Mouse (Mus musculus) left cerebral cortex, postnatal 10 days (tissue): ENCODE data around the gene Lamc1. TPM values are rescaled to one million over a fixed set of nuclear protein-coding genes. Genes with fewer than 3 reads are reported as not detected.

Experiments used
- DNase-seq, 2 experiments: peaks; one replicate each; pipeline ENCODE4 v3.0.0; 2021 to 2022; ENCODE audit warnings: low spot score in 2 of 2, mixed read lengths in 1 of 2; ENCODE audit errors: extremely low spot score in 1 of 2
- intact Hi-C: fragments of 180-260 bp; cut with DNase I; formaldehyde crosslinking; loops from one replicate; pipeline ENCODE4 v1.15.1; 2025
- total RNA-seq, 2 experiments: library from RNA; stranded (reverse); gene quantifications; 2 replicates each; pipeline ENCODE4 v1.2.3; 2021

Gene Lamc1
- total RNA-seq, 2 experiments from 2014 or later: 42.6 to 44.3 TPM

DNA sequence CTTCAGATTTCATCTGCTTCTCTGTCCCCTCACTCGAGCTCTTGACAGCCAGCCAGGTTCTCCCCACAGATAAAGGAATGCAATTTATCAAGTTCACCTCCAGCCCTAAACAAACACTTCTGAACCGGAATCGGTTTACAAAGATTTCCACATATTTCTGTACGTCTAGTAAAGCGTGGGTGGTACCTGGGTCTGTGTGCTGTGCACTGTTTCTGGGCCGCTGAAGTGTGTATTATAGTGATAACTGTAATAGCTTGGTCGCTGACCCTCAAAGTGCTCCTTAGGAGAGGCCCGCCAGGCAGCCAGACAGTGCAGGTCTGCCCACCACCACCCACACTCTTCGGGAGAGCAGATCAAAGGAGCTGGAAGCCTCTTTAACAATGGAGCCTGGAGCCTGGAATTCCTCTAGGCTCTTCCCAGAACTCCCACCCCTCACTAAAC lies 160.3 kb downstream of the Lamc1 start:
- no peak for DNase-seq
- intact Hi-C loops: no loop called here

DNA sequence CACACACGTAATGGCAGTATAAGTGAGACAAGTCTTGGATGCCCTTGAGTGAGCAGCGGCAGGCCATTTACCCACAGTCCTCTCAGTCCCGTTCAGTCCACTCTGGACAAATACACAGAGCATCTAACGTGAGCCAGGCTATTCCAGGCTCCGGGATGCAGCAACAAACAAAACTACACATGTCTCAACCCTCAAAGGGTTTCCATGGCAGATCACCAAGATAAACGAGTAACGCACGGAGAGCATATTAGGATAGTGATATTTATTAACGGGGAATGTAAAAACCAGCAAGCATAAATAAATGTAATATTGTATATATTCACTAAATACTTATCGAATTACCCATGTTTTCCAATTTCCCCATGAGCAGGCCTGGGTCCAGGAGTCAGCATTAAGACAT lies 161.6 kb downstream of the Lamc1 start:
- intact Hi-C loops: no loop called here
- no peak for DNase-seq

Other genes starting within 250 kb of the Lamc1 start
- gene Lamc2, start 146.3 kb downstream of the Lamc1 start, total RNA-seq: 1 to 10 TPM; 4.5 to 5.4 TPM
- 1 to 10 TPM; 2.7 to 3.2 TPM for gene Shcbp1l, start 92.4 kb upstream of the Lamc1 start, total RNA-seq
- gene Dhx9, start 154.9 kb upstream of the Lamc1 start, total RNA-seq: 100 to 1,000 TPM; 127 to 134 TPM
- 1 to 10 TPM; 5.8 to 5.9 TPM for gene Npl, start 217.3 kb upstream of the Lamc1 start, total RNA-seq